15 mouse cellular contexts compared by ENCODE assay signal in the genomic region with DNA sequence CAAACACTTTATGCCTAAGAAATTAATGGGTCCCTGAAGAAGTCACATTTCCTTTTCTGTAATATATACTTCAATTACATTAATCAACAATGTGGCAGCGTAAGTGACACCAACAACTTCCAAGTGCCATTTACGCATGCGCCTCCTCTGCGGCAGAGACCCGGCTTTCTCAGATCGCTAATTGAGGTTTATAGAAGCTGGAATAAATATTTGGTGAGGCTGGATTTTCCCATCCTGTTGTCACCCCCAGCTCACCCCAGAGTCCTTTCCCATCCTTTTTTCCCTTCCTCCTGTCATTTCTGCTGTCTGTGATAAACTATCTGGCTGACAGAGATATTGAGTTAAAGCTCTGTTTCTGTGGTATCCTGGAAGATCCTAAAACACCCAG.
DNase-seq lines count a peak whose midpoint lies in the region; ATAC-seq lines count a peak whose summit lies in the region.
"Had no signal": no experiment of that assay in that cellular context is flagged by ENCODE, and none has a peak within 500 bp of the region (broad histone marks: within the 10 kb centered on the region; RNA-seq: fewer than 3 reads in every experiment).

No protein-coding gene starts in this region.

- no peak for ATAC-seq in kidney, embryonic 16.5 days (ENCODE audit: low FRiP score, low TSS enrichment)
- no peak for ATAC-seq in neural tube, embryonic 13.5 days (ENCODE audit: low read depth)

- no peaks in the 10 kb centered on the region for H3K9me3 ChIP-seq in kidney, embryonic 16.5 days (ENCODE audit: low read length)
- H3K9me3 ChIP-seq in neural tube, embryonic 13.5 days, result 0 out of 2 replicates have a peak, but pooled peaks cover under 1% of the 10 kb centered on the region
- H3K9me3 ChIP-seq: embryonic facial prominence, embryonic 12.5 days had no signal

- 0 out of 2 replicates have a peak overlapping the region, but pooled peaks have one; percentile 10 for H3K9ac ChIP-seq in kidney, embryonic 16.5 days (replicated peaks; ENCODE audit: low read length)
- H3K9ac ChIP-seq in neural tube, embryonic 13.5 days, result no peak overlapping the region
- H3K9ac ChIP-seq: embryonic facial prominence, embryonic 12.5 days; hindbrain, embryonic 12.5 days had no signal

- no peaks in the 10 kb centered on the region for H3K36me3 ChIP-seq in kidney, embryonic 16.5 days (ENCODE audit: insufficient read depth, low read length)
- no peaks in the 10 kb centered on the region for H3K36me3 ChIP-seq in neural tube, embryonic 13.5 days
- H3K36me3 ChIP-seq: embryonic facial prominence, embryonic 12.5 days; hindbrain, embryonic 12.5 days had no signal

- no peaks in the 10 kb centered on the region for H3K27me3 ChIP-seq in kidney, embryonic 16.5 days (ENCODE audit: insufficient read depth, low read length)
- no peaks in the 10 kb centered on the region for H3K27me3 ChIP-seq in neural tube, embryonic 13.5 days
- H3K27me3 ChIP-seq: CH12.LX; embryonic facial prominence, embryonic 12.5 days; hindbrain, embryonic 12.5 days had no signal

- no peak for DNase-seq in kidney, adult 11 months
- DNase-seq in neural tube, embryonic 10.5 days (ENCODE audit: extremely low spot score, low spot score), result no peak
- DNase-seq in lung, postnatal 25 days (ENCODE audit: low spot score), result peak; percentile 28
- no peak for DNase-seq in thymus, postnatal 14 days
- DNase-seq in right cerebral cortex, postnatal 14 days, result no peak
- DNase-seq: cerebellum, postnatal 10 days; gastrocnemius, postnatal 14 days; layer of hippocampus, adult 9-11 months had no signal

- peak overlapping the region; percentile 46 for H3K4me2 ChIP-seq in kidney, embryonic 16.5 days (replicated peaks; ENCODE audit: low read depth, low read length)
- peak overlapping the region; percentile 38 for H3K4me2 ChIP-seq in neural tube, embryonic 13.5 days
- H3K4me2 ChIP-seq: embryonic facial prominence, embryonic 12.5 days; hindbrain, embryonic 12.5 days had no signal

- peak overlapping the region; percentile 17; the same call in 1 of the 2 replicates for H3K4me3 ChIP-seq in kidney, embryonic 16.5 days (ENCODE audit: low read length)
- H3K4me3 ChIP-seq in neural tube, embryonic 13.5 days, result no peak overlapping the region
- H3K4me3 ChIP-seq: embryonic facial prominence, embryonic 12.5 days; hindbrain, embryonic 12.5 days; myocyte had no signal

- H3K27ac ChIP-seq in kidney, embryonic 16.5 days (ENCODE audit: low read length), result no peak overlapping the region
- no peak overlapping the region for H3K27ac ChIP-seq in neural tube, embryonic 13.5 days (replicated peaks)
- H3K27ac ChIP-seq: embryonic facial prominence, embryonic 12.5 days; hindbrain, embryonic 12.5 days; macrophage had no signal

- peaks cover 41% of the 10 kb centered on the region for H3K4me1 ChIP-seq in kidney, embryonic 16.5 days (ENCODE audit: insufficient read depth, low read length)
- H3K4me1 ChIP-seq in neural tube, embryonic 13.5 days (replicated peaks), result peaks cover 29% of the 10 kb centered on the region

- WGBS in kidney, embryonic 16.5 days, result 14% methylated on average over 6 of the region's 6 CpGs
- WGBS in neural tube, embryonic 13.5 days, result 46% methylated on average over 6 of the region's 6 CpGs
